Mouse (Mus musculus) cerebellum, adult 11 months (tissue): ENCODE data around the gene Pabpc5.

ENCODE experiments used
- DNase-seq: peaks from one replicate; pipeline ENCODE4 v3.0.0; 2022

Pabpc5 gene

DNA sequence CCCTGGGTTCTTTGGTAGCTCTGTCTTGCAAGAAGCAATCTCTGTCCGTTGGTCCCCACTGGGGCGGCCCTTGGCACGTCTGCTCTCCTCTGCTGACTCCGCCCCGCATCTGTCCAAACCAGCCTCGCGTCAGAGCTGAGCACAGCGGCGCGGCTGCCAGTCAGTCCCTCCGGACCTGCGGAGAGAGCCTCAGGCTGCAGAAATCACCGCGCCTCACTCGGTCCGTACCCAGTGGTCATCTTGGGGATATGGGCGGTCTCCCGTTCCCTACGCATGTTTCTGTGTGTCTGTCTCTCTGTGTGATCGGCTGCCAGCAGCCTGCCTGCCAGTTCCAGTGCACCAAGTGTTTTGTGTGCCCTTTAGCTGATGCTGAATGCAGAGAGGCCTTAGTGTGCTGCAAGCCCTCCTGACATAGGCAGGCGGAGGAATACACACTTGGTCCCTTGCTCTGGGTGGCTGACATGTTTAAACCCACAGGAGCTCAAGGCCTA lies at the start of gene Pabpc5:
TSS of gene Pabpc5 (plus strand) at position 116 of the 491 bp plus-strand sequence.
- peak; percentile 50 for DNase-seq

DNA sequence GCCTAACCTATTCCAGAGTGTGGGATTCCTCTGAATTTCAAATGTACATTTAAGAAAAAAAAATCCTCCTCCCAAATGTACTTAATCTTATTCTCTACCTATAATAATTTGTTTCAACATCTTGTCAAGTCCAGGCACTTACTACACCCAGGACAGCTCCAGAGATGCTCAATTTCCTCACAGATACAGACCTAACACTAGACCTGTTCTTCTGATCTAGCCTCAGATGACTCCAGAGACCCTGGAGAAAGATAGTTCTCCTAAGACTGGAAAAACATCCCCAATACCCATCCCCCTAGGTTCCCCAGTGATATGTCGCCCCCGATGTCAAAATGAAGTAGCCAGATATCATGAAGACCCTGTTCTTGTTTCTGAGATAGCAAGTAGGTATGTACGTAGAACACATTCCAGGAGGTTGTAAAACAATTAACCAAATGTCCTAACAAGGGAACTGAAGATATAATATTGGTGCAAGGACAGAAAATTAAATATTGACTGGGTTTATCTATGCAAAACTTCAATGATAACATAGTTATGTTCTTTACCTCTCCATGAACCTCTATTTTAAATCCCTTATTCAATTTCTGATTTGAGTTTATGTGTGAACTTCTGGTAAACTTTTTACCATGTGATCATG lies 39.9 kb upstream of the Pabpc5 start:
- DNase-seq = no peak

DNA sequence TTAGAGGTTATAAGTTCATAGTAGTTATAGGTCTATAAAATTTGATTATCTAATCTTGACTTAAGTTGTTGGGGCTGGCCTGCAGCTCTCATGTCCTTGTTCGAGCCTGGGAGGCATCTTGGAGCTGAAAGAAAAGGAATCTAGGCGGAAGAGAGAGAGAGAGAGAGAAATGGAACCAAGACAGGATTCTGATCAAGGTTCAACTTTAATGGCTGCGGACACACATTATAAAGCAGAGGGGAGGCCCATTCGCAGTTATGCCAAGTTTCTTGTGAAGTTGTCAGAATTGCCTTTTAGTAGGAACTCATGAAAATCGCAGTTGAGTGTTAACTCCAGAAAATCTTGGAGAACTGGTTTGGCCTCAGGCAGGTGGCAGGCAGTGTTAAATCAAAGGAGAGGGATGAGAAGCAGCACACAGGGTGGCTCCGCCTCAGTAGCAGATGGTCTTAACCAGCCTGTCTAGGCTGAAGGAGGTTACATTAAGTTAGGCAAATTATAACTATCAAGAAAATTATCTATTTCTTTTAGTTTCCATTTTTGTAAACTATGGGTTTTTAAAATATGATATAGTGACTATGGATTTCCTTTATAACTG lies 38.6 kb upstream of the Pabpc5 start:
- no peak for DNase-seq

DNA sequence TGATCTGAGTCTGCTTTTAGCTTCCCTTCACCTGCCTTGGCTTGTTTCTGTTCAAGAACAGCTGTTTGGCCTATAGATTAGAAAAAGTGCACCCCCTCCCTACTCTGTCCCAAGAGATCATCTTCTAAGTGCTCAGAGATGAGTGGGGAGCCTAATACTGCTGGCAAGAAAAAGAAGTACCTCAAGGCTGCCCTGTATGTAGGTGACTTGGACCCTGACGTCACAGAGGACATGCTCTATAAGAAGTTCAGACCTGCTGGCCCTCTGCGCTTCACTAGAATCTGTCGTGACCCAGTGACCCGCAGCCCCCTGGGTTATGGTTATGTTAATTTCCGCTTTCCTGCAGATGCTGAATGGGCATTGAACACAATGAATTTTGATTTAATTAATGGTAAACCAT lies 856 bp downstream of the Pabpc5 start:
- no peak for DNase-seq
